Mouse (Mus musculus): ENCODE measurements around the gene Dcaf11. TPM values are rescaled to one million over a fixed set of nuclear protein-coding genes. Genes with fewer than 3 reads are reported as not detected.

Gene Dcaf11
- polyA plus RNA-seq, 1 experiment from 2014 or later = 69.7 TPM

GRCm38 (mm10) chr14:55585566-55585960 lies 25.8 kb downstream of the Dcaf11 start:
- 58% methylated on average over 6 of the region's 6 CpGs for WGBS
- H3K9ac ChIP-seq (replicated peaks) = no peak overlapping the region
- H3K4me3 ChIP-seq (replicated peaks) = 0 out of 2 replicates have a peak overlapping the region, but pooled peaks have one; percentile 48
- H3K4me1 ChIP-seq (replicated peaks) = peaks cover 16% of the 10 kb centered on the region
- ATAC-seq (ENCODE audit: insufficient number of reproducible peaks, insufficient read depth, low FRiP score, low TSS enrichment, low read depth) = no peak
- peak overlapping the region; percentile 91 for H3K4me2 ChIP-seq
- H3K27me3 ChIP-seq = peaks cover 7% of the 10 kb centered on the region; the same call in 1 of the 2 replicates
- no peaks in the 10 kb centered on the region for H3K9me3 ChIP-seq
- no peak overlapping the region for H3K27ac ChIP-seq
- peaks cover 44% of the 10 kb centered on the region for H3K36me3 ChIP-seq

- Histone ChIP-seq H3K36me3 (peaks cover 38% of the 10 kb centered on the region), H3K4me3 (replicated peaks) (no peak overlapping the region), H3K27ac (no peak overlapping the region), H3K27me3 (peaks cover 7% of the 10 kb centered on the region; the same call in 1 of the 2 replicates), H3K9ac (replicated peaks) (no peak overlapping the region), H3K9me3 (no peaks in the 10 kb centered on the region), H3K4me1 (replicated peaks) (peaks cover 16% of the 10 kb centered on the region), H3K4me2 (no peak overlapping the region)
- WGBS = 98% methylated on average over 2 of the region's 2 CpGs
- ATAC-seq (ENCODE audit: insufficient number of reproducible peaks, insufficient read depth, low FRiP score, low TSS enrichment, low read depth) = no peak
Measured at GRCm38 (mm10) chr14:55586149-55586548, 26.3 kb downstream of the Dcaf11 start.

GRCm38 (mm10) chr14:55589271-55589670 lies 29.5 kb downstream of the Dcaf11 start:
- 92% methylated on average over 5 of the region's 5 CpGs for WGBS
- Histone ChIP-seq H3K4me2 (no peak overlapping the region), H3K27ac (no peak overlapping the region), H3K27me3 (peaks cover 5% of the 10 kb centered on the region; the same call in 1 of the 2 replicates), H3K4me3 (replicated peaks) (no peak overlapping the region), H3K9me3 (no peaks in the 10 kb centered on the region), H3K36me3 (peaks cover 34% of the 10 kb centered on the region), H3K4me1 (replicated peaks) (peaks cover 34% of the 10 kb centered on the region), H3K9ac (replicated peaks) (no peak overlapping the region)
- no peak for ATAC-seq (ENCODE audit: insufficient number of reproducible peaks, insufficient read depth, low FRiP score, low TSS enrichment, low read depth)

- peaks cover 40% of the 10 kb centered on the region for H3K36me3 ChIP-seq
- 81% methylated on average over 11 of the region's 11 CpGs for WGBS
- H3K9me3 ChIP-seq = no peaks in the 10 kb centered on the region
- H3K27me3 ChIP-seq = no peaks in the 10 kb centered on the region
- peaks cover 28% of the 10 kb centered on the region for H3K4me1 ChIP-seq (replicated peaks)
- peak overlapping the region; percentile 89 for H3K4me3 ChIP-seq (replicated peaks)
- peak overlapping the region; percentile 96 for H3K4me2 ChIP-seq
- H3K27ac ChIP-seq = peak overlapping the region; percentile 68; the same call in 1 of the 2 replicates
- ATAC-seq (ENCODE audit: insufficient number of reproducible peaks, insufficient read depth, low FRiP score, low TSS enrichment, low read depth) = no peak
- H3K9ac ChIP-seq (replicated peaks) = peak overlapping the region; percentile 70
Measured at GRCm38 (mm10) chr14:55589771-55590448, 30.1 kb downstream of the Dcaf11 start.

GRCm38 (mm10) chr14:55590748-55591330 lies 31.0 kb downstream of the Dcaf11 start, which contains the start of gene Psme2:
Gene Psme2 (minus strand): TSS chr14:55591113.
- H3K4me3 ChIP-seq (replicated peaks) = peak within 1 kb of the TSS; percentile 89
- H3K9me3 ChIP-seq = no peaks in the 10 kb centered on the region
- ATAC-seq (ENCODE audit: insufficient number of reproducible peaks, insufficient read depth, low FRiP score, low TSS enrichment, low read depth) = peak; percentile 96
- peak within 1 kb of the TSS; percentile 94 for H3K27ac ChIP-seq
- peaks cover 50% of the 10 kb centered on the region for H3K36me3 ChIP-seq
- WGBS = 2% methylated on average over 22 of the region's 22 CpGs
- H3K4me2 ChIP-seq = peak within 1 kb of the TSS; percentile 96
- H3K27me3 ChIP-seq = no peaks in the 10 kb centered on the region
- peaks cover 24% of the 10 kb centered on the region for H3K4me1 ChIP-seq (replicated peaks)
- peak within 1 kb of the TSS; percentile 82 for H3K9ac ChIP-seq (replicated peaks)

GRCm38 (mm10) chr14:55591331-55591891 lies 31.6 kb downstream of the Dcaf11 start, which contains the start of gene Rnf31:
Gene Rnf31 (plus strand): TSS chr14:55591708.
- peak within 1 kb of the TSS; percentile 94 for H3K27ac ChIP-seq
- H3K4me1 ChIP-seq (replicated peaks) = peaks cover 24% of the 10 kb centered on the region
- H3K9ac ChIP-seq (replicated peaks) = peak within 1 kb of the TSS; percentile 82
- peak; percentile 88 for ATAC-seq (ENCODE audit: insufficient number of reproducible peaks, insufficient read depth, low FRiP score, low TSS enrichment, low read depth)
- peak within 1 kb of the TSS; percentile 89 for H3K4me3 ChIP-seq (replicated peaks)
- peak within 1 kb of the TSS; percentile 96 for H3K4me2 ChIP-seq
- H3K36me3 ChIP-seq = peaks cover 55% of the 10 kb centered on the region
- H3K27me3 ChIP-seq = no peaks in the 10 kb centered on the region
- H3K9me3 ChIP-seq = no peaks in the 10 kb centered on the region
- WGBS = 0% methylated on average over 33 of the region's 33 CpGs

- peak overlapping the region; percentile 94 for H3K27ac ChIP-seq
Measured at GRCm38 (mm10) chr14:55592226-55592625, 32.4 kb downstream of the Dcaf11 start.

GRCm38 (mm10) chr14:55596036-55596690 lies 36.4 kb downstream of the Dcaf11 start:
- 79% methylated on average over 13 of the region's 13 CpGs for WGBS
- Histone ChIP-seq H3K36me3 (peaks cover 74% of the 10 kb centered on the region), H3K9ac (replicated peaks) (no peak overlapping the region; the same call in 1 of the 2 replicates)

More at GRCm38 (mm10) chr14:55592226-55592625, 32.4 kb downstream of the Dcaf11 start:
- peaks cover 58% of the 10 kb centered on the region for H3K36me3 ChIP-seq
- peak overlapping the region; percentile 96 for H3K4me2 ChIP-seq
- peak overlapping the region; percentile 89 for H3K4me3 ChIP-seq (replicated peaks)
- 4% methylated on average over 16 of the region's 16 CpGs for WGBS
- H3K4me1 ChIP-seq (replicated peaks) = peaks cover 24% of the 10 kb centered on the region
- H3K27me3 ChIP-seq = no peaks in the 10 kb centered on the region
- no peaks in the 10 kb centered on the region for H3K9me3 ChIP-seq
- no peak for ATAC-seq (ENCODE audit: insufficient number of reproducible peaks, insufficient read depth, low FRiP score, low TSS enrichment, low read depth)
- peak overlapping the region; percentile 82 for H3K9ac ChIP-seq (replicated peaks)

GRCm38 (mm10) chr14:55598521-55599390 lies 39.0 kb downstream of the Dcaf11 start:
- Histone ChIP-seq H3K36me3 (peaks cover 97% of the 10 kb centered on the region), H3K9ac (replicated peaks) (no peak overlapping the region), H3K27ac (no peak overlapping the region), H3K4me3 (replicated peaks) (no peak overlapping the region), H3K4me2 (no peak overlapping the region), H3K4me1 (replicated peaks) (peaks cover under 1% of the 10 kb centered on the region; the same call in 1 of the 2 replicates), H3K9me3 (no peaks in the 10 kb centered on the region), H3K27me3 (no peaks in the 10 kb centered on the region)
- WGBS = 92% methylated on average over 21 of the region's 21 CpGs
- ATAC-seq (ENCODE audit: insufficient number of reproducible peaks, insufficient read depth, low FRiP score, low TSS enrichment, low read depth) = no peak

More at GRCm38 (mm10) chr14:55596036-55596690, 36.4 kb downstream of the Dcaf11 start:
- no peak overlapping the region for H3K4me2 ChIP-seq
- no peak overlapping the region for H3K4me3 ChIP-seq (replicated peaks)
- no peak for ATAC-seq (ENCODE audit: insufficient number of reproducible peaks, insufficient read depth, low FRiP score, low TSS enrichment, low read depth)
- peaks cover 17% of the 10 kb centered on the region for H3K4me1 ChIP-seq (replicated peaks)
- H3K27me3 ChIP-seq = no peaks in the 10 kb centered on the region
- no peak overlapping the region for H3K27ac ChIP-seq
- H3K9me3 ChIP-seq = no peaks in the 10 kb centered on the region

- peak within 1 kb of the TSS; percentile 57 for H3K4me2 ChIP-seq
- H3K9ac ChIP-seq (replicated peaks) = peak within 1 kb of the TSS; percentile 56
- 86% methylated on average over 7 of the region's 7 CpGs for WGBS
- no peaks in the 10 kb centered on the region for H3K27me3 ChIP-seq
- H3K9me3 ChIP-seq = no peaks in the 10 kb centered on the region
- H3K36me3 ChIP-seq = peaks cover 82% of the 10 kb centered on the region
- H3K27ac ChIP-seq = peak within 1 kb of the TSS; percentile 59
- ATAC-seq (ENCODE audit: insufficient number of reproducible peaks, insufficient read depth, low FRiP score, low TSS enrichment, low read depth) = no peak
- peaks cover 6% of the 10 kb centered on the region for H3K4me1 ChIP-seq (replicated peaks)
- H3K4me3 ChIP-seq (replicated peaks) = peak within 1 kb of the TSS; percentile 33
Measured at GRCm38 (mm10) chr14:55603271-55603632, 43.4 kb downstream of the Dcaf11 start, which contains the start of gene Irf9. Gene Irf9 (plus strand): TSS chr14:55603571.

Measured in limb, embryonic 12.5 days (tissue).